In the genomic region with DNA sequence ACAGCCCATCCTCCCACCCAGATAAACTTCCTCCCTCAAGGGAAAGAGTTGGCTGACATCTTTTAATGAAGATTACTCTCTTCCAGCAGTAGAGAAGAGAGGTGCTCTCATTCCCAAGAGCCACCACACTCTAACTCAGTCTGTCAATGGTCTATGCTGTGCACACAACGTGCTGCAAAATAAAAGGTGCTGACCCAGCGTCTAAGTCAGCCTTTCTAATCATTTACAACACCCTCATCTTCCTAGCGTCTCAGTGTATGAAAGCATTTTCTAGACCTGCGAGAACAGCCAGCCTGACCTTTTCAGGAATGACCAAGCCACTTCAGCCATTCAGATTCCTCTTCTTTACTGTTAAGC, we compare ENCODE assay signal across 8 mouse cellular contexts. TPM values are rescaled to one million over a fixed set of nuclear protein-coding genes. Genes with fewer than 3 reads are reported as not detected.
DNase-seq lines count a peak whose midpoint lies in the region; ATAC-seq and TF ChIP-seq lines count a peak whose summit lies in the region.

No protein-coding gene starts in this region.

- TF ChIP-seq CTCF in heart, adult 2 months (IDR thresholded peaks at IDR 0.05) = no peak
- no peak for TF ChIP-seq CTCF in lung, postnatal 0 days (IDR thresholded peaks at IDR 0.05)

- no peak overlapping the region; the same call in 1 of the 2 replicates for H3K9ac ChIP-seq in heart, adult 2 months (ENCODE audit: low read depth, low read length)
- no peak overlapping the region for H3K9ac ChIP-seq in lung, postnatal 0 days (replicated peaks; ENCODE audit: low read depth)
- no peak overlapping the region for H3K9ac ChIP-seq in midbrain, embryonic 13.5 days (replicated peaks)

- peaks cover 6% of the 10 kb centered on the region for H3K36me3 ChIP-seq in heart, adult 2 months (ENCODE audit: control insufficient read depth, insufficient read depth, low read length)
- no peaks in the 10 kb centered on the region for H3K36me3 ChIP-seq in lung, postnatal 0 days (ENCODE audit: insufficient read depth, low read length)
- no peaks in the 10 kb centered on the region for H3K36me3 ChIP-seq in midbrain, embryonic 13.5 days

- H3K4me3 ChIP-seq in heart, adult 2 months = no peak overlapping the region
- H3K4me3 ChIP-seq in lung, postnatal 0 days (ENCODE audit: low read depth, low read length) = no peak overlapping the region
- H3K4me3 ChIP-seq in midbrain, embryonic 13.5 days (replicated peaks) = no peak overlapping the region

- DNase-seq in heart, adult 2 months = no peak
- no peak for DNase-seq in heart, postnatal 10 days
- DNase-seq in lung, postnatal 0 days (ENCODE audit: low spot score) = no peak
- DNase-seq in lung, postnatal 36 days = no peak
- peak; percentile 19 for DNase-seq in kidney, postnatal 14 days
- no peak for DNase-seq in right cerebral cortex, adult 2 months (ENCODE audit: low spot score in 2 of 2)

- H3K4me2 ChIP-seq in lung, postnatal 0 days (replicated peaks; ENCODE audit: low read depth, low read length) = 0 out of 2 replicates have a peak overlapping the region, but pooled peaks have one; percentile 12
- no peak overlapping the region for H3K4me2 ChIP-seq in midbrain, embryonic 13.5 days (replicated peaks)

- H3K79me2 ChIP-seq in heart, adult 2 months (replicated peaks; ENCODE audit: control insufficient read depth, insufficient read depth, low read length) = peaks cover 2% of the 10 kb centered on the region; the same call in 1 of the 2 replicates

- H3K27me3 ChIP-seq in heart, adult 2 months (ENCODE audit: control insufficient read depth, insufficient read depth, low read length) = no peaks in the 10 kb centered on the region
- no peaks in the 10 kb centered on the region for H3K27me3 ChIP-seq in lung, postnatal 0 days (replicated peaks; ENCODE audit: insufficient read depth, low read length)
- H3K27me3 ChIP-seq in midbrain, embryonic 13.5 days = no peaks in the 10 kb centered on the region

- no peak for TF ChIP-seq POLR2A in heart, adult 2 months (IDR thresholded peaks at IDR 0.05; ENCODE audit: insufficient read depth, low read depth, low read length)

- H3K9me3 ChIP-seq in lung, postnatal 0 days (ENCODE audit: low read length) = no peaks in the 10 kb centered on the region
- H3K9me3 ChIP-seq in midbrain, embryonic 13.5 days = no peaks in the 10 kb centered on the region

- peaks cover 29% of the 10 kb centered on the region for H3K4me1 ChIP-seq in heart, adult 2 months (ENCODE audit: control insufficient read depth, insufficient read depth, low read length)
- peaks cover 9% of the 10 kb centered on the region; the same call in 1 of the 2 replicates for H3K4me1 ChIP-seq in lung, postnatal 0 days (ENCODE audit: insufficient read depth, low read depth, low read length)
- H3K4me1 ChIP-seq in midbrain, embryonic 13.5 days (replicated peaks) = no peaks in the 10 kb centered on the region

- WGBS in heart, adult 2 months = 39% methylated on average over 4 of the region's 4 CpGs
- WGBS in lung, postnatal 0 days = 46% methylated on average over 4 of the region's 4 CpGs
- WGBS in midbrain, embryonic 13.5 days = 83% methylated on average over 4 of the region's 4 CpGs

- peak overlapping the region; percentile 75 for H3K27ac ChIP-seq in heart, adult 2 months
- peak overlapping the region; percentile 63 for H3K27ac ChIP-seq in lung, postnatal 0 days (ENCODE audit: low read length)
- H3K27ac ChIP-seq in midbrain, embryonic 13.5 days = no peak overlapping the region

- ATAC-seq in lung, postnatal 0 days = no peak; the same call in 1 of the 2 replicates
- ATAC-seq in megakaryocyte progenitor cell, adult 5-6 weeks (replicated peaks; ENCODE audit: poor library complexity) = 0 out of 2 replicates have a peak, but pooled peaks have one; percentile 3
- no peak for ATAC-seq in midbrain, embryonic 13.5 days

- no peak for TF ChIP-seq EP300 in heart, adult 2 months (IDR thresholded peaks at IDR 0.05; ENCODE audit: insufficient read depth, low read depth, low read length)
- no peak for TF ChIP-seq EP300 in lung, postnatal 0 days (IDR thresholded peaks at IDR 0.05)

- intact Hi-C loops in heart, adult 2 months (cut with DNase I) = no loop called here
- intact Hi-C loops in heart, postnatal 10 days (cut with DNase I) = loop anchor here (2.0 kb wide), 1 partner anchor 30 kb away; no protein-coding TSS in a partner anchor

RNA-seq across cellular contexts. Expression of gene Wipf1, which starts 33.2 kb away (rescaled TPM):
- total RNA-seq in heart, adult 2 months (2021) = 10 to 100 TPM; 12.9 to 17.0 TPM
- 6.0 and 6.6 TPM in 2 replicates for polyA plus RNA-seq in heart, adult 2 months (2012; rRNA removed)
- total RNA-seq in heart, postnatal 10 days (2021) = 10 to 100 TPM; 22.0 to 23.1 TPM
- 9.5 and 9.6 TPM in 2 replicates for polyA plus RNA-seq in lung, postnatal 0 days (2015; fragmentation: Nextera tagmentation; extraction: Ambion mirVana)
- total RNA-seq in megakaryocyte progenitor cell, adult 5-6 weeks (2015) = 33.6 and 39.1 TPM in 2 replicates
- 12.7 and 13.7 TPM in 2 replicates for total RNA-seq in megakaryocyte progenitor cell, adult 5-6 weeks (2017)
- polyA plus RNA-seq in midbrain, embryonic 13.5 days (2015; fragmentation: Nextera tagmentation; extraction: Ambion mirVana) = 2.0 and 2.5 TPM in 2 replicates
